Mouse (Mus musculus) 3134 (cell line): ENCODE results near the gene Mapk11.

Source experiments
- DNase-seq: peaks from one replicate; pipeline ENCODE4 v3.0.0-alpha.2; 2011; ENCODE audit warnings: low spot score; ENCODE audit not compliant: insufficient read length; ENCODE audit errors: extremely low read depth

Mapk11 gene

DNA sequence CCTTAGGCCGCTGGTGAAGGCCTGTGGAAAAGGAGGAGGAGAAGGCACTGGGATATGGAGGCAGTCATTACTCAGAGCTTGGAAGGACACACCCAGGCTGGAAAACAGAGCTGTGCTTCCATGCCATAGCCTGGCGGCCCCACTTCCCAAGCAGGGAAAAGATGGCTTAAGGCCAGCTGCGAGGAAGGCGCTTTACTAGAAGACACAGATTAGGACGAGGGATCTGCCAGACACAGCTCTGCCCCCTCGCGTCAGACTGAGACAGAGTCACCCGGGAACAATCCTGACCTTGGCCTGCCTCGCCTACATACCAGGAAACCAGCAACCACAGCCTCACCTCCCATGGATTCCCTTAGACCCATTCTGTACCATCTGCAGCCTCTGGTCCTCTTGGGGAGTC is 39.3 kb downstream of the Mapk11 start:
- peak; percentile 31 for DNase-seq

DNA sequence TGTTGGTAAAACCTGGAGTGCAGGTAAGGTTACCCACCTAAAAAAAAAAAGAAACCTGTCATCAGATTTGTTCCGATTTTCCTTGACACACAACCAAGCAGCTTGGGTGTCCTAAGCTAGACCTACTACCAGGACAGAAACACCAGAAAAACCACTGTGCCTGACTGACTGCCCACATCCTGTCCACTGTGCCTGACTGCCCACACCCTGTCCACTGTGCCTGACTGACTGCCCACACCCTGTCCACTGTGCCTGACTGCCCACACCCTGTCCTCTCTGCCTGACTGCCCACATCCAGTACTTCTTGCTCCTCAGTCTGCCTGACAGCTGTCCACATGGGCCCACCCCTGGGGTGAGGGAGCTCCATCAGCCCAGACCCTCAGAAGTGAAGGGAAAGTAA is 42.5 kb downstream of the Mapk11 start:
- peak; percentile 61 for DNase-seq

DNA sequence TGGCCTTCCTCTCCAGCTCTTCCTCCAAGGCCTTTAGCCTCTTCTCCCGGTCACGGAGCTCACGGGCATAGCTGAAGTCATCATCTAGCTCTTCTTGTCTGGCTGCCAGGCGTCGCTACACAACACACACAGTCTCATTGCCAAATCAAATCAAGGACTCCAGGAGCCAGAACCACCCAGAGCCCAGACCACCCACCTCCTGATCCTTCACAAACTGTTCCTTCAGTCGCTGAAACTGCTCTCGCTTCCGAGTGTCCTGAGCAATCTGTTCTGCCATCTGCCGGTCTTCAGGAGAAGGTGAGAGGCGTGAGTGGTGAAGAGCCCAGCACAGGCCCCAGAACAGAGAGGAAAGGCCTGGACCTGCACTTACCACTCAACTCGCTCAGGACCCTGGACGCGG is 43.4 kb downstream of the Mapk11 start:
- no peak for DNase-seq

DNA sequence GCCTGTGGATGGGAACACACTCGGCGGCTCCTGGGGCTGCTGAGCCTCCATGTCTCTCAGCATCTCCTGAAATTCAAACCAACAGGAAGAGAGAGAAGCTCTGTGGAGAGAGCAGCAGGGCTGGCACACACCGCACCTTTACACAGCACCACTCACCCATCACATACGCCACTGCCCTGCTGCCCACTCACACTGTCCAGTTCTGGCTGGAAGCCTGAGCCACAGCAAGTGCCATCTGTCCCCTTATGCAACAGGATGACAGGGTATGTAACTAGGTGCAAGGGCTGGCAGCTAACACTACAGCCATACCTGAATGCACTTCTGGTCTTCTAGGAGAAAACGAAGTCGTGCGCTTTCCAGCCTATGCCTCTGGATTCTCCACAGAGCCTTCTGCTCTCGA is 45.0 kb downstream of the Mapk11 start:
- DNase-seq = no peak

DNA sequence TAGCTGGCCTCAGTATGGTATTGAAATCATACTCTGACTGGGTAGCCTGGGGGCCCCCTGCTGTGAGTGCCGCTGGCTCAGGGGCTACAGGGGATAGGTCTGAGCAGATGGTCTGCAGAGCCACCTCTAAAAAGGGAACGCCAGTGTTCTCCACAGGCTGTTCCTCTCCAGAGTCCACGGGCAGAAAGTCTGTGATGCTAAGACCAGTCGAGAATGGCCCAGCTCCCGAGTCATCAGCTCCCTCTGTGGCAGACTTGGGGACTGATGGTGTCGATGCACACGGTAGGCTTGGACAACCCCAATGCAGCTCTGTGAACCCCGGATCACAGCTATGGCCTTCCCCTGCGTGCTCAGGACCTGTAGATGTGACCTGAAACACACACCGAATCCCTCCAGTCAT is 45.5 kb downstream of the Mapk11 start:
- DNase-seq = no peak

DNA sequence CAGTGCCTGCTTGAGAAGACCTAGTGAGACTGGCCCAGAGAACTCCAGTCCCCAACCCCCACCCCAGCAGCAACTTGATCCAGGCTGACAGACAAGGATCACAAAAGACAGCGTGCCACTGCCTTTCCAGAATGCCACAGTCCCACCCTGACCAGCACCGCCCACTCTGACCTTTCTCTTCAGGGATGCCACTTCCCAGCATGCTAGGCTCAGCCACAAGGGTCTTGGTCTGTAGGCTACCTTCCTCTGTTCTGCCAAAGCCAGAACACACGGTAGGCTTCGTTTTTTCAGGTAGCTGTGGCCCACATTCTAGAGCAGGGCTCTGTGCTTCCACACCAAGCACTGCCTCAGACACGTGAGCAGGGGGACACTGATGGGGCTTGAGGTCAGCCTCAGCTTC is 46.8 kb downstream of the Mapk11 start:
- no peak for DNase-seq

DNA sequence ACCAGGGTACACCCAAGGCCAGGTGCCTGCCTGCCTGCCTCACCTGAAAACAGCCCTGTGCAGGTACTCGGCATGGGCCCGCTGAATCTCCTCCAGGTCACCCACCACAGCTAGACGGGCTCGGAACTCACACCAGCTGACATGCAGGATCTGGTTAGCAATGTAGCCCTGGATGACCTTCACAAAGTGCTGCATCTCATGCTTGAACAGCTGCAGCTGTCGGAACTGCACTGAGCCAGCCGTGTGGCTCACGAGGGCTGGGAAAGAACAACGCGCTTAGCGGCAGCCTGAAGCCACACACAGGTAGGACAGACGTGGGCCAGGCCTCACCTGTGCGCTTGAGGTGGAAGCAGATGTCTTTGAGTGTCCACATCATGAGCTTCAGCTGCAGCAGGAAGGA is 48.6 kb downstream of the Mapk11 start:
- peak; percentile 25 for DNase-seq

DNA sequence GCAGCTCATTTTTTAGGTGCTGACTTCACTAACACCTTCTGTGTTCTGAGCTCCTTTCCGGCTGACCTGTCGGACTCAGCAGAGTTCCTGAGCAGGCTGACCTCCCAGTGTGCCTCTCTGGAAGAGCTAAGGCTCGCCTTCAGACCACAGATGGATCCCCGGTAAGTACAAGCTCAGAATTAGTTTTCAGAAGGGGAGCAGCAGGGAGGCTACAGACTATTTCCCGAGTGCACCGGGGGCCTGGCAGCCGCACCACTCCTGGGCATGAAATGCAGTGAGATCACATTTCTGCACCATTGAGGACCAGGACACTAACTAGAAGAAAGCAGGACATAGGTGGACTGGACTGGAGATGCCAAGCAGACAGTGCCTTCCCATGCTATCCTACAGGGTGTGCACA is 50.8 kb downstream of the Mapk11 start:
- DNase-seq = no peak

DNA sequence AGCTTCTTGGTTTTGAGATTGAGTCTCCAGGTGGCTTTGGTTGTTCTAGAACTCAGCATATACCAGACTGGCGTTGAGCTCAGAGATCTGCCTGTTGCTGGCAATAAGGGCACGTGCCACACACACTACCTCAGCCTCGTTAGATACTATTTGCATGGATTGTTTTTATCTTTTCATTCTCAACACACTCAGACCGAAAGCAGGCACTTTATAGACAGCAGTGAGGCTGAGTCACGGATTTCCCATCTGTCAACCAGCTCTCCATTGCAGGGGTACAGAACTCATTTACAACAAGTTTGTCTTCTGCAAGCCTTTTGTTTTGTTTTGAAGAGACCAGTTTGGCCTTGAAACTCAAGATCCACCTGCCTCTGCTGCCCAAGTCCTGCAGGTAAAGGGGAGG is 52.0 kb downstream of the Mapk11 start:
- DNase-seq = no peak
